Mouse (Mus musculus) C2C12 (cell line): ENCODE results near the gene Ss18l2.

ENCODE experiments used
- CEBPB ChIP-seq: IDR thresholded peaks from one replicate; pipeline ENCODE4 v1.6.1; 2011; ENCODE audit warnings: low read depth, mild to moderate bottlenecking, control low read depth, moderate library complexity
- CTCF ChIP-seq: IDR thresholded peaks from one replicate; pipeline ENCODE4 v1.5.1; 2011; ENCODE audit not compliant: control insufficient read depth, insufficient read depth, insufficient read length
- MAX ChIP-seq: IDR thresholded peaks from one replicate; pipeline ENCODE4 v1.6.1; 2011; ENCODE audit warnings: mild to moderate bottlenecking, control low read depth
- MYOG ChIP-seq: IDR thresholded peaks from one replicate; pipeline ENCODE4 v1.6.1; 2011; ENCODE audit not compliant: control insufficient read depth, insufficient read length; ENCODE audit errors: extremely low read depth

DNA sequence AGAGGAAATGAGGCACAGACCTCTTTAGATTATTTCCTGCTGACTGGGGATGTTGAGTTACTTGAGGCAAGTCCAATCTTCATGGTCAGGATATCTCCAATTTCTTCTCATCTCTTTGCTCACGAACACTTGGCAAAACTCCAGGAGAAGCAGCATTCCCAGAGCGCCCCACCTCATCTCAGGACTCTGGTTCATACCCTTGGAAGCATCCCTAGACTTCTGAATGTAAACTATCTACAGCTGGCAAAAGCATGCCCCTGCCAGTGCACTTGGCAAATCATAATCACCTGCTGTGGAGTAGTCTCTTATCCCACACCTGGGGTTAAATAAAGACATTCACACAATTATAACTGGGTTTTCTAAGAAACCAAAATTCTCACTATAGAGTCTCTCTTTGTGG lies 6.9 kb downstream of the Ss18l2 start:
- no peak for TF ChIP-seq CTCF
- no peak for TF ChIP-seq MYOG
- no peak for TF ChIP-seq MAX
- TF ChIP-seq CEBPB: no peak
